Mouse (Mus musculus) cerebellum, adult 2 months (tissue): ENCODE data around the gene Sytl1.

Experiments used
- CTCF ChIP-seq: fragments of 200-500 bp; IDR thresholded peaks from 2 replicates; pipeline ENCODE4 v1.5.1; 2011; ENCODE audit warnings: low read depth, mild to moderate bottlenecking, control low read depth, low read length, moderate library complexity, borderline replicate concordance; ENCODE audit not compliant: insufficient read depth
- POLR2A ChIP-seq: fragments of 200-500 bp; IDR thresholded peaks from 2 replicates; pipeline ENCODE4 v1.6.1; 2011; ENCODE audit warnings: low read length, control low read depth, borderline replicate concordance; ENCODE audit not compliant: insufficient read depth

DNA sequence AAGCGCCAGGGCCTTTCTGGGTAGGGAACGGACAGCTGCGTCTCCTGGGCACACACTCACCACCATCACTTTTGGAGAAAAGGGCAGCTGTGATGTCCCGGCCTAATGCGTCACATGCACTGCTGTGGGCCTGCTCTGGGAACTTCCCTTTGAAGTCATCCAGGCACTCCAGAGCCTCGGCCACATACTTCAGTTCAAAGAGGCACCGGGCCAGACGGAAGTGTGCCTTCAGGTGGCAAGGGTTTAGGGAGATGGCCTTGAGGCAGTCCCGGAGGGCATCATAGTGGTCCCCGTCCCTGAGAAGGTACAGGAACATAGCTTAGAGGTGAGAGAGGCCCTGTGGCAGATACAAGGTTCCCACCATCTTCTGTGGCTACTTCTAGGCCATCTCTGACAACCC lies 34.4 kb upstream of the Sytl1 start:
- TF ChIP-seq POLR2A (no peak), CTCF (no peak)
